In the genomic region with DNA sequence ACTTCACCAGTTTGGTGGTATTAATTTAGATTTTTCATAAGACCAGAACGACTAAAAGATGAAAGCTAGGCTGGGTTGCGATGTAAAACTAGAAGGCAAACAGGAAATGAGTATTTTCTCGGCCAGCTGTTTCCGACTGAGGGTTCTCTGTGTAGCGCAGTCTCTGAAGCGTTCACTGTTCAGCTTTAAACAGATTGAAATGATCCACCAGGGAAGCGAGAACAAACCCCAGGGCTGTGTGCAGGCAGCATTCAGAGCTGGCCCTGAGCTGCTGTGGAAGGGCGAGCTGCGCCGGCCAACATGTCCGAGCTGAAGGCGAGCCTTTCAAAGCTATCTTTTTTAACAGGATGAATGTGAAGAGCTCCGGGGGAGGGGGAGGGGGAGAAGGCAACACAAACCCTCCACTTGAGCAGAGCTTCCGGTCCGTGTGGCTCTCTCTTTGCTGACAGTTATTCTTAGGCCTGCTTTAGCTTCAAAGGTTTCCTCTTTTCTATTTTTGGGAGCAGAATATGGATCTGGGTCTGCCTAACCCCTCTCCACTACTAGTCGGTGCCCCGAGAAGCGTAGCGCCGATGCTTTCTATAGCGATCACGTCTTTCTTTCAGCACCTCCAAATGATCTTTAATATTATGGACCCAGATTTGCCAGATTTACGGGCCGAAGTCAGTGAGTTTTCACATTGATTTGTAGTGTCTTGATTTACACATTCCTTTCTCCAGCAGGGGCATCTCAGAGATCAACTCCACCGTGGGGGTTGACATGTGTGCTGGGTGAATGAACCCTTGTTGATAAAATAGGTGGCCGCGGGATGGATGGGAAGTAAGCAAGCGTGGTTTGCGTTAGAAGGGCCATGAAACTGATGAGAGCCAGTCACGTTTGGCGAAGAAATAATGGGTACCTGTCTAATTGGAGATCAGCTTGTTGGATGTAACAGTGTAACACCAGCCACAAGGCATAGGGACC, we compare ENCODE assay signal across 8 mouse cellular contexts. TPM values are rescaled to one million over a fixed set of nuclear protein-coding genes. Genes with fewer than 3 reads are reported as not detected.
DNase-seq lines count a peak whose midpoint lies in the region; ATAC-seq and TF ChIP-seq lines count a peak whose summit lies in the region.

No protein-coding gene starts in this region.

- TF ChIP-seq POLR2A in lung, adult 2 months (IDR thresholded peaks at IDR 0.05; ENCODE audit: borderline replicate concordance, extremely low read depth, low read depth, low read length): no peak

- peaks cover 1% of the 10 kb centered on the region; the same call in 1 of the 2 replicates for H3K9me3 ChIP-seq in hindbrain, embryonic 10.5 days
- no peaks in the 10 kb centered on the region for H3K9me3 ChIP-seq in neural tube, embryonic 13.5 days
- no peaks in the 10 kb centered on the region for H3K9me3 ChIP-seq in stomach, postnatal 0 days (ENCODE audit: control insufficient read depth, low read length)

- peak; percentile 78 for ATAC-seq in neural tube, embryonic 13.5 days (ENCODE audit: low read depth)
- ATAC-seq in stomach, postnatal 0 days (ENCODE audit: low FRiP score, low TSS enrichment): peak; percentile 38; the same call in 1 of the 2 replicates

- no peak for TF ChIP-seq CTCF in lung, adult 2 months (IDR thresholded peaks at IDR 0.05; ENCODE audit: insufficient read depth, low read length)
- TF ChIP-seq CTCF in stomach, postnatal 0 days (IDR thresholded peaks at IDR 0.05; ENCODE audit: low read depth): no peak

- peak overlapping the region; percentile 46; the same call in 1 of the 2 replicates for H3K9ac ChIP-seq in neural tube, embryonic 13.5 days
- H3K9ac ChIP-seq in stomach, postnatal 0 days (ENCODE audit: low read length): 0 out of 2 replicates have a peak overlapping the region, but pooled peaks have one; percentile 8

- H3K27me3 ChIP-seq in hindbrain, embryonic 10.5 days (ENCODE audit: insufficient read depth, poor library complexity, severe bottlenecking): no peaks in the 10 kb centered on the region
- no peaks in the 10 kb centered on the region for H3K27me3 ChIP-seq in neural tube, embryonic 13.5 days
- no peaks in the 10 kb centered on the region for H3K27me3 ChIP-seq in stomach, postnatal 0 days (ENCODE audit: control insufficient read depth, insufficient read depth, low read length)

- no peak for TF ChIP-seq EP300 in stomach, postnatal 0 days (optimal IDR thresholded peaks at IDR 0.05)

- H3K4me2 ChIP-seq in neural tube, embryonic 13.5 days: peak overlapping the region; percentile 41
- H3K4me2 ChIP-seq in stomach, postnatal 0 days (replicated peaks; ENCODE audit: low read depth): peak overlapping the region; percentile 45

- peak; percentile 35 for DNase-seq in urinary bladder, postnatal 14 days (ENCODE audit: low spot score)
- no peak for DNase-seq in urinary bladder, adult 2 months (ENCODE audit: low spot score)
- DNase-seq in frontal cortex, postnatal 10 days (ENCODE audit: low spot score in 2 of 2): peak; percentile 57 to 63
- DNase-seq in hindbrain, embryonic 10.5 days (ENCODE audit: low spot score): peak; percentile 58
- peak; percentile 43 for DNase-seq in layer of hippocampus, adult 9-10 months (ENCODE audit: low spot score)
- peak; percentile 17 for DNase-seq in lung, adult 2 months
- peak; percentile 31 for DNase-seq in stomach, postnatal 0 days (ENCODE audit: low spot score)

- H3K27ac ChIP-seq in hindbrain, embryonic 10.5 days: peak overlapping the region; percentile 84
- peak overlapping the region; percentile 77 for H3K27ac ChIP-seq in neural tube, embryonic 13.5 days (replicated peaks)
- H3K27ac ChIP-seq in stomach, postnatal 0 days (replicated peaks): peak overlapping the region; percentile 69; the same call in 1 of the 2 replicates

- peaks cover 28% of the 10 kb centered on the region for H3K4me1 ChIP-seq in hindbrain, embryonic 10.5 days (replicated peaks)
- no peaks in the 10 kb centered on the region; the same call in none of the 2 replicates for H3K4me1 ChIP-seq in lung, adult 2 months (ENCODE audit: control insufficient read depth, insufficient read depth, low read length)
- peaks cover 34% of the 10 kb centered on the region for H3K4me1 ChIP-seq in neural tube, embryonic 13.5 days (replicated peaks)
- 0 out of 2 replicates have a peak, but pooled peaks cover 3% of the 10 kb centered on the region for H3K4me1 ChIP-seq in stomach, postnatal 0 days (replicated peaks; ENCODE audit: control insufficient read depth, insufficient read depth)

- H3K36me3 ChIP-seq in hindbrain, embryonic 10.5 days: no peaks in the 10 kb centered on the region
- no peaks in the 10 kb centered on the region for H3K36me3 ChIP-seq in neural tube, embryonic 13.5 days
- no peaks in the 10 kb centered on the region for H3K36me3 ChIP-seq in stomach, postnatal 0 days (ENCODE audit: control insufficient read depth, insufficient read depth, low read length)

- H3K4me3 ChIP-seq in hindbrain, embryonic 10.5 days: peak overlapping the region; percentile 21; the same call in 1 of the 2 replicates
- H3K4me3 ChIP-seq in lung, adult 2 months (replicated peaks; ENCODE audit: extremely low read depth, low read depth, low read length): peak overlapping the region; percentile 48
- no peak overlapping the region for H3K4me3 ChIP-seq in neural tube, embryonic 13.5 days
- peak overlapping the region; percentile 22; the same call in 1 of the 2 replicates for H3K4me3 ChIP-seq in stomach, postnatal 0 days (ENCODE audit: low read depth, low read length)

- WGBS in hindbrain, embryonic 10.5 days: 54% methylated on average over 31 of the region's 31 CpGs
- WGBS in lung, adult 2 months: 20% methylated on average over 31 of the region's 31 CpGs
- 48% methylated on average over 31 of the region's 31 CpGs for WGBS in neural tube, embryonic 13.5 days
- WGBS in stomach, postnatal 0 days: 42% methylated on average over 31 of the region's 31 CpGs

RNA-seq across cellular contexts. Expression of a gene that starts 59.3 kb away (rescaled TPM):
- polyA plus RNA-seq in urinary bladder, adult 2 months (2012; rRNA removed): 19.8 and 23.9 TPM in 2 replicates
- polyA plus RNA-seq in hindbrain, embryonic 10.5 days (2016; fragmentation: Nextera tagmentation; extraction: Ambion mirVana): 11.1 and 12.6 TPM in 2 replicates
- 17.0 and 22.2 TPM in 2 replicates for polyA plus RNA-seq in lung, adult 2 months (2012; rRNA removed)
- polyA plus RNA-seq in neural tube, embryonic 13.5 days (2015; fragmentation: Nextera tagmentation; extraction: Ambion mirVana): 12.2 and 14.3 TPM in 2 replicates
- polyA plus RNA-seq in stomach, postnatal 0 days (2015; fragmentation: Nextera tagmentation; extraction: Ambion mirVana): 12.9 and 13.3 TPM in 2 replicates
